Mouse (Mus musculus) megakaryocyte, embryonic 14.5 days (primary cell): Measurements from ENCODE around the gene Trpv1.

Experiments used
- FLI1 ChIP-seq: IDR thresholded peaks from 2 replicates; pipeline ENCODE4 v1.6.1; 2012; ENCODE audit warnings: low read length, inconsistent platforms, mixed read lengths
- GATA1 ChIP-seq: IDR thresholded peaks from 3 replicates; pipeline ENCODE4 v1.6.1; 2012; ENCODE audit warnings: mixed read lengths, low read length, inconsistent platforms, borderline replicate concordance

- TF ChIP-seq GATA1 (no peak), FLI1 (no peak)
Measured at GRCm38 (mm10) chr11:73194444-73194843, 39.6 kb upstream of the Trpv1 start.
